Comparison of ENCODE assay signal across 8 mouse cellular contexts in the genomic region with DNA sequence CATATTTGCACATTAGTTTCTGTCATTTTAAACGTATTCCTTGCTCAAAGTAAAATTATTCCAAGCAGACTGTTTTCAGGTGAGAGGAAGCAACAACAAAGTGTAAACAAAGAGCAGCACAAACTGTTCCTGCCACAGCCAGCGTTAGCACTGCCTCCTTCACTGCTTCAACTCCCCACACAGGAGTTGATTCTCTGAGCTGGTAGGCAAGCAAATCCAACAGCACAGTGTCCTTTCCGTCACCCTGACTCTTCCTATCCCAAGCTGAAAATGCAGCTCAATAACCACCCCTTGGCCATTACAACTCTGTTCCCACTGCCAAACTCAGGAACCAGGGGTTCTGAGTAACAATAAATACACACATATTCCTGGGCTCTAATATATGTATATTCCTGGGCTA. TPM values are rescaled to one million over a fixed set of nuclear protein-coding genes. Genes with fewer than 3 reads are reported as not detected.
A peak's percentile ranks its signal among the peaks of the same experiment; 100 is the strongest.
DNase-seq lines count a peak whose midpoint lies in the region; ATAC-seq and TF ChIP-seq lines count a peak whose summit lies in the region.

No protein-coding gene starts in this region.

- H3K9ac ChIP-seq in hindbrain, embryonic 15.5 days, result 0 out of 2 replicates have a peak overlapping the region, but pooled peaks have one; percentile 11
- H3K9ac ChIP-seq in midbrain, postnatal 0 days (replicated peaks; ENCODE audit: low read length, poor library complexity, severe bottlenecking), result no peak overlapping the region

- intact Hi-C loops in gastrocnemius, postnatal 36 days (cut with DNase I), result no loop called here

- H3K4me2 ChIP-seq in hindbrain, embryonic 15.5 days, result peak overlapping the region; percentile 93
- H3K4me2 ChIP-seq in midbrain, postnatal 0 days (ENCODE audit: low read depth, low read length, poor library complexity, severe bottlenecking), result peak overlapping the region; percentile 86

- no peaks in the 10 kb centered on the region for H3K36me3 ChIP-seq in hindbrain, embryonic 15.5 days
- no peaks in the 10 kb centered on the region for H3K36me3 ChIP-seq in midbrain, postnatal 0 days (ENCODE audit: insufficient read depth, low read length)

- ATAC-seq in hindbrain, embryonic 15.5 days (ENCODE audit: low FRiP score, low read depth), result no peak
- ATAC-seq in midbrain, postnatal 0 days (ENCODE audit: low FRiP score), result no peak

- WGBS in hindbrain, embryonic 15.5 days, result 19% methylated on average over 3 of the region's 3 CpGs
- WGBS in midbrain, postnatal 0 days, result 18% methylated on average over 3 of the region's 3 CpGs

- peaks cover 30% of the 10 kb centered on the region for H3K4me1 ChIP-seq in hindbrain, embryonic 15.5 days (replicated peaks)
- H3K4me1 ChIP-seq in midbrain, postnatal 0 days (ENCODE audit: insufficient read depth, low read length), result peaks cover 9% of the 10 kb centered on the region; the same call in 1 of the 2 replicates

- H3K27me3 ChIP-seq in hindbrain, embryonic 15.5 days, result no peaks in the 10 kb centered on the region
- no peaks in the 10 kb centered on the region for H3K27me3 ChIP-seq in midbrain, postnatal 0 days (ENCODE audit: insufficient read depth, low read length)

- peak overlapping the region; percentile 42 for H3K4me3 ChIP-seq in hindbrain, embryonic 15.5 days
- peak overlapping the region; percentile 54 for H3K4me3 ChIP-seq in midbrain, postnatal 0 days (ENCODE audit: low read depth, low read length)

- H3K27ac ChIP-seq in hindbrain, embryonic 15.5 days (replicated peaks), result no peak overlapping the region
- no peak overlapping the region for H3K27ac ChIP-seq in midbrain, postnatal 0 days (ENCODE audit: low read depth, low read length)

- no peaks in the 10 kb centered on the region for H3K9me3 ChIP-seq in hindbrain, embryonic 15.5 days
- no peaks in the 10 kb centered on the region for H3K9me3 ChIP-seq in midbrain, postnatal 0 days (ENCODE audit: low read length)

- peak; percentile 14 for DNase-seq in kidney, postnatal 10 days
- no peak for DNase-seq in kidney, adult 18-20 months
- peak; percentile 28 for DNase-seq in c-Kit-positive CD71-positive TER-119-negative erythroid progenitor cells, embryonic 14.5 days (ENCODE audit: low read depth)
- no peak for DNase-seq in midbrain, postnatal 0 days (ENCODE audit: low spot score)
- DNase-seq in natural killer cell, adult 2 months (ENCODE audit: low spot score in 2 of 2), result no peak
- no peak for DNase-seq in layer of hippocampus, adult 18-20 months (ENCODE audit: low spot score in 2 of 2)
- no peak for DNase-seq in gastrocnemius, postnatal 36 days

- TF ChIP-seq CTCF in midbrain, postnatal 0 days (IDR thresholded peaks at IDR 0.05), result no peak

RNA-seq across cellular contexts. Expression of gene Man1a2, which starts 2.5 kb away (rescaled TPM):
- polyA plus RNA-seq in hindbrain, embryonic 15.5 days (2015; fragmentation: Nextera tagmentation; extraction: Ambion mirVana), result 46.8 and 47.3 TPM in 2 replicates
- total RNA-seq in midbrain, postnatal 0 days (2014; rRNA removed), result 51.5 and 62.7 TPM in 2 replicates
- polyA plus RNA-seq in midbrain, postnatal 0 days (2015; fragmentation: Nextera tagmentation; extraction: Ambion mirVana), result 42.6 and 70.7 TPM in 2 replicates
- total RNA-seq in layer of hippocampus, adult 18-20 months (2021), result 100 to 1,000 TPM; 112 to 123 TPM
- total RNA-seq in gastrocnemius, postnatal 36 days (2021), result 10 to 100 TPM; 23.4 to 23.6 TPM

Comparison
In these comparisons a context has a peak if more than half of its experiments do, and no peak if none do; other contexts are left out.
1. DNase-seq: peak in kidney, postnatal 10 days (single experiment) and c-Kit-positive CD71-positive TER-119-negative erythroid progenitor cells, embryonic 14.5 days (single experiment); none in kidney, adult 18-20 months (single experiment), midbrain, postnatal 0 days (single experiment), natural killer cell, adult 2 months (0 of 2), layer of hippocampus, adult 18-20 months (0 of 2) and gastrocnemius, postnatal 36 days (0 of 2).